Mouse (Mus musculus) forebrain, postnatal 0 days (tissue): ENCODE measurements around the gene Gm49378. TPM values are rescaled to one million over a fixed set of nuclear protein-coding genes. Genes with fewer than 3 reads are reported as not detected.

Experiments used
- ATAC-seq: fragments of 200-750 bp; cut with Nextera tagmentation; 2 replicates; pipeline ENCODE4 v1.8.0; 2017; ENCODE audit warnings: mild to moderate bottlenecking, moderate library complexity
- DNase-seq: peaks from one replicate; pipeline ENCODE4 v3.0.0-alpha.2; 2015
- H3K27ac ChIP-seq: fragments of 300-500 bp; sonication (generic); 2 replicates; pipeline ENCODE4 v1.5.1; 2014; ENCODE audit warnings: low read depth, mild to moderate bottlenecking, antibody characterized with exemption, low read length, moderate library complexity, mixed read lengths
- H3K27me3 ChIP-seq: fragments of 300-500 bp; sonication (generic); 2 replicates; pipeline ENCODE4 v1.6.1; 2014; ENCODE audit warnings: mild to moderate bottlenecking, low read length, mixed read lengths; ENCODE audit not compliant: insufficient read depth
- H3K36me3 ChIP-seq: fragments of 300-500 bp; sonication (generic); 2 replicates; pipeline ENCODE4 v1.6.1; 2014; ENCODE audit warnings: mild to moderate bottlenecking, moderate library complexity; ENCODE audit not compliant: insufficient read depth
- H3K4me1 ChIP-seq: fragments of 300-500 bp; sonication (generic); 2 replicates; pipeline ENCODE4 v1.6.1; 2014; ENCODE audit warnings: antibody characterized with exemption; ENCODE audit not compliant: insufficient read depth
- H3K4me2 ChIP-seq: fragments of 300-500 bp; sonication (generic); 2 replicates; pipeline ENCODE4 v1.6.1; 2014; ENCODE audit warnings: low read depth, mild to moderate bottlenecking, moderate library complexity
- H3K4me3 ChIP-seq: fragments of 300-500 bp; sonication (generic); 2 replicates; pipeline ENCODE4 v1.5.1; 2014; ENCODE audit warnings: low read depth, low read length, mixed read lengths
- H3K9ac ChIP-seq: fragments of 300-500 bp; sonication (generic); 2 replicates; pipeline ENCODE4 v1.6.1; 2014; ENCODE audit warnings: mild to moderate bottlenecking
- H3K9me3 ChIP-seq: fragments of 300-500 bp; sonication (generic); 2 replicates; pipeline ENCODE4 v1.6.1; 2016; ENCODE audit warnings: low read length
- CTCF ChIP-seq: sonication (generic); IDR thresholded peaks from 2 replicates; pipeline ENCODE4 v1.5.1; 2016; ENCODE audit warnings: antibody characterized with exemption, control low read depth, low read depth
- WGBS: fragments of 180-500 bp; shearing (Covaris S2); extraction: QIAGEN DNeasy Blood & Tissue Kit; methylation state at CpG from one replicate; pipeline ENCODE4 v1.1.7; 2014; 5-methylcytosine and 5-hydroxymethylcytosine counted together
- polyA plus RNA-seq: library from polyadenylated mRNA; unstranded; fragments of >200 nt; fragmentation: Nextera tagmentation; extraction: Ambion mirVana; gene quantifications from 2 replicates; pipeline ENCODE4 v1.2.1, GENCODE M21; 2015
- total RNA-seq: library from RNA; depleted of rRNA; stranded (reverse); fragments of >200 nt; gene quantifications from 2 replicates; pipeline ENCODE4 v1.2.3, GENCODE M21; 2014

Gm49378 gene
- total and polyA plus RNA-seq, 2 experiments from 2014 or later, result 0.97 to 6.4 TPM

- H3K9ac ChIP-seq, result peak overlapping the region; percentile 55
- peak; percentile 92 for TF ChIP-seq CTCF
- 17% methylated on average over 19 of the region's 19 CpGs for WGBS
Observed at GRCm38 (mm10) chr14:55603633-55604576, 33.8 kb downstream of the Gm49378 start.

GRCm38 (mm10) chr14:55603271-55603632 is 34.4 kb downstream of the Gm49378 start, which contains the start of gene Irf9:
Irf9 (plus strand) TSS chr14:55603571.
- Histone ChIP-seq H3K36me3 (peaks cover 75% of the 10 kb centered on the region), H3K27me3 (no peaks in the 10 kb centered on the region), H3K27ac (peak within 1 kb of the TSS; percentile 62; the same call in 1 of the 2 replicates), H3K4me1 (no peaks in the 10 kb centered on the region), H3K9ac (peak within 1 kb of the TSS; percentile 55), H3K9me3 (no peaks in the 10 kb centered on the region), H3K4me3 (peak within 1 kb of the TSS; percentile 33), H3K4me2 (peak within 1 kb of the TSS; percentile 47)
- WGBS, result 90% methylated on average over 7 of the region's 7 CpGs
- ATAC-seq, result no peak
- no peak for DNase-seq
- no peak for TF ChIP-seq CTCF

More at GRCm38 (mm10) chr14:55603633-55604576, 33.8 kb downstream of the Gm49378 start:
- Histone ChIP-seq H3K9me3 (no peaks in the 10 kb centered on the region), H3K4me3 (peak overlapping the region; percentile 33), H3K36me3 (peaks cover 75% of the 10 kb centered on the region), H3K27me3 (no peaks in the 10 kb centered on the region), H3K27ac (peak overlapping the region; percentile 62; the same call in 1 of the 2 replicates), H3K4me2 (peak overlapping the region; percentile 47), H3K4me1 (no peaks in the 10 kb centered on the region)
- peak; percentile 89 for DNase-seq
- ATAC-seq, result peak; percentile 98

GRCm38 (mm10) chr14:55598521-55599390 is 38.9 kb downstream of the Gm49378 start:
- Histone ChIP-seq H3K27ac (no peak overlapping the region), H3K9me3 (no peaks in the 10 kb centered on the region), H3K9ac (no peak overlapping the region), H3K27me3 (no peaks in the 10 kb centered on the region), H3K4me1 (no peaks in the 10 kb centered on the region), H3K4me2 (no peak overlapping the region), H3K4me3 (no peak overlapping the region), H3K36me3 (peaks cover 90% of the 10 kb centered on the region)
- DNase-seq, result no peak
- ATAC-seq, result no peak
- WGBS, result 95% methylated on average over 21 of the region's 21 CpGs
- TF ChIP-seq CTCF, result no peak

- 68% methylated on average over 13 of the region's 13 CpGs for WGBS
- Histone ChIP-seq H3K4me2 (no peak overlapping the region), H3K27me3 (no peaks in the 10 kb centered on the region), H3K9ac (no peak overlapping the region; the same call in 1 of the 2 replicates), H3K36me3 (peaks cover 70% of the 10 kb centered on the region), H3K4me1 (peaks cover 14% of the 10 kb centered on the region), H3K9me3 (no peaks in the 10 kb centered on the region), H3K27ac (0 out of 2 replicates have a peak overlapping the region, but pooled peaks have one; percentile 10), H3K4me3 (no peak overlapping the region)
- DNase-seq (peak; percentile 46), ATAC-seq (no peak)
- no peak for TF ChIP-seq CTCF
Observed at GRCm38 (mm10) chr14:55596036-55596690, 41.5 kb downstream of the Gm49378 start.

GRCm38 (mm10) chr14:55592226-55592625 is 45.5 kb downstream of the Gm49378 start:
- H3K4me1 ChIP-seq, result peaks cover 19% of the 10 kb centered on the region
- H3K9me3 ChIP-seq, result no peaks in the 10 kb centered on the region

GRCm38 (mm10) chr14:55591331-55591891 is 46.3 kb downstream of the Gm49378 start, which contains the start of gene Rnf31:
Rnf31 (plus strand) TSS chr14:55591708.
- H3K9me3 ChIP-seq, result no peaks in the 10 kb centered on the region
- ATAC-seq (peak; percentile 93), DNase-seq (peak; percentile 91)
- 1% methylated on average over 33 of the region's 33 CpGs for WGBS
- peak within 1 kb of the TSS; percentile 95 for H3K4me2 ChIP-seq
- no peaks in the 10 kb centered on the region for H3K27me3 ChIP-seq
- peak within 1 kb of the TSS; percentile 57 for H3K9ac ChIP-seq
- H3K27ac ChIP-seq, result peak within 1 kb of the TSS; percentile 82
- H3K36me3 ChIP-seq, result peaks cover 30% of the 10 kb centered on the region
- TF ChIP-seq CTCF, result no peak
- H3K4me3 ChIP-seq, result peak within 1 kb of the TSS; percentile 80
- peaks cover 19% of the 10 kb centered on the region for H3K4me1 ChIP-seq

More at GRCm38 (mm10) chr14:55592226-55592625, 45.5 kb downstream of the Gm49378 start:
- peak overlapping the region; percentile 57 for H3K9ac ChIP-seq
- H3K4me2 ChIP-seq, result peak overlapping the region; percentile 95
- ATAC-seq (no peak), DNase-seq (no peak)
- H3K4me3 ChIP-seq, result peak overlapping the region; percentile 80
- no peak for TF ChIP-seq CTCF
- WGBS, result 7% methylated on average over 16 of the region's 16 CpGs
- peak overlapping the region; percentile 82; the same call in 1 of the 2 replicates for H3K27ac ChIP-seq
- H3K27me3 ChIP-seq, result no peaks in the 10 kb centered on the region
- H3K36me3 ChIP-seq, result peaks cover 38% of the 10 kb centered on the region
